Mouse (Mus musculus) C2C12 (cell line): ENCODE results near the gene Atp1a1.

Source experiments
- CEBPB ChIP-seq: IDR thresholded peaks from one replicate; pipeline ENCODE4 v1.6.1; 2011; ENCODE audit warnings: low read depth, mild to moderate bottlenecking, control low read depth, moderate library complexity
- CTCF ChIP-seq: IDR thresholded peaks from one replicate; pipeline ENCODE4 v1.5.1; 2011; ENCODE audit not compliant: control insufficient read depth, insufficient read depth, insufficient read length
- FOSL1 ChIP-seq: IDR thresholded peaks from one replicate; pipeline ENCODE4 v1.8.0; 2011; ENCODE audit warnings: mild to moderate bottlenecking, low read length; ENCODE audit not compliant: poor library complexity, insufficient read depth, severe bottlenecking
- MAX ChIP-seq: IDR thresholded peaks from one replicate; pipeline ENCODE4 v1.6.1; 2011; ENCODE audit warnings: mild to moderate bottlenecking, control low read depth
- MYOD1 ChIP-seq: IDR thresholded peaks from one replicate; pipeline ENCODE4 v1.6.1; 2011; ENCODE audit warnings: low read depth; ENCODE audit not compliant: control insufficient read depth, insufficient read length
- MYOG ChIP-seq: IDR thresholded peaks from one replicate; pipeline ENCODE4 v1.6.1; 2011; ENCODE audit not compliant: control insufficient read depth, insufficient read length; ENCODE audit errors: extremely low read depth
- USF1 ChIP-seq: IDR thresholded peaks from one replicate; pipeline ENCODE4 v1.6.1; 2011; ENCODE audit warnings: low read depth, mild to moderate bottlenecking, control low read depth, moderate library complexity

- TF ChIP-seq CTCF (no peak), USF1 (no peak), MYOG (no peak), MAX (no peak), MYOD1 (no peak), CEBPB (no peak), FOSL1 (no peak)
Observed at GRCm38 (mm10) chr3:101594982-101595381, 9.5 kb downstream of the Atp1a1 start.
